Mouse (Mus musculus): ENCODE data around the gene Ang4.

Gene Ang4

DNA sequence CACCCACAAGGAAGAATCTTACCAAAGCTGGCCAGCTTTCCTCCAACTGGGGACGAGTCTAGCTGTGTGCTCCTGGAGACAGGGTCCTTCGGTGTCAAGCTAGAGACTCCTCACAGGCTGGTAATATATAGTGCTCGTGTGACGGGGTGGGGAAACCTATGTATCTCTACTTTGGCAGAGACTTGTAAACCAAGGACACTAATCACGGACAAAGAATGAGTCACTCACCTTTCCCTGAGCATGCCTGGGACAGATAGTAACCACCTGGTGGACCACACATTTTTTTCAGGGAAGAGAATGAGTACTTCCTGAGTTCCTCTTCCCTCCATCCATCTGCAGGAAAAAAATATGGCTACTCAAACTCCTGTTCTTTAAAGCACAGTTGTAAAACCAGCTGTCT lies at the start of gene Ang4:
TSS of gene Ang4 (minus strand) at position 101 of the 400 bp plus-strand sequence.
- no peak for TF ChIP-seq GATA4 (IDR thresholded peaks at IDR 0.05; ENCODE audit: insufficient replicate concordance, low read length)

DNA sequence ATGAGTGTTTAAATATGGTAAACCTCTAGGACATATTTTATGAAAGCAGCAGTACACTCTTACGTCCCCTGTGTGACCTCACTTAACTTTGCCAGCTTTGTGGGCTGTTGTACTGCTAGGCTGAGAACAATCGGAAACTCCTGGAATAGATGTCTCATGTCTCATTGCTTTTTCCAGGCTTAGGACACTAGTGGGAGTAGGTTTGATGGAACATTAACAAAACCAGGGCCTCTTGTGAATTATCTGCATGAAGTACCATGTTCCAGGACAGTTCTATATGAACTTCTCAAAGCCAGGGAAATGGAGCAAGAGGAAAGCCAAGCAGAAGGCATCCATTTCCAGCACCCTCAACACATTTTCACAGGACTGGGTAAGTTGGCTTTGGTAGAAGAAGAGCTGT lies 26.4 kb upstream of the Ang4 start, which contains the start of gene AY358078:
TSS of gene AY358078 (plus strand) at position 301 of the 400 bp plus-strand sequence.
- TF ChIP-seq GATA4 (IDR thresholded peaks at IDR 0.05; ENCODE audit: insufficient replicate concordance, low read length), result no peak

DNA sequence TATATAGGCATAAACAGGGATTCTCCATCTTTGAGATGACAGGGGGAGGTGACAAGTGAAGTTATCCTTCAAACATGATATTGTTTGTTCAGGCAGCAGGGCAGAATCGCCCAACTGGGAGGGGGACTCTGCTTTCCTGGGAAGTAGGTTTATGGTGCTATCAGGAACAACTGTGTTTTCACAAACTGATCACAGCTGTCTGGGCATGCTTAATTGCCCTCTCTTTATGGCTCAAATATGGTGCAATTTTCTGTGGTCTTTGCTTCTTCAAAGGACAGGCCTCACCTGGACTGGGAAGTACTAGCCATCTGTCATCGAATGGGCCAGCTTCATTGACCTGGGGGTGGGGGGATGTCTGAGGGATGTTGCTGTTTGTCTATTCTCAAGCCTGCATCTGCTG lies 20.7 kb upstream of the Ang4 start:
- TF ChIP-seq GATA4 (IDR thresholded peaks at IDR 0.05; ENCODE audit: insufficient replicate concordance, low read length), result no peak

DNA sequence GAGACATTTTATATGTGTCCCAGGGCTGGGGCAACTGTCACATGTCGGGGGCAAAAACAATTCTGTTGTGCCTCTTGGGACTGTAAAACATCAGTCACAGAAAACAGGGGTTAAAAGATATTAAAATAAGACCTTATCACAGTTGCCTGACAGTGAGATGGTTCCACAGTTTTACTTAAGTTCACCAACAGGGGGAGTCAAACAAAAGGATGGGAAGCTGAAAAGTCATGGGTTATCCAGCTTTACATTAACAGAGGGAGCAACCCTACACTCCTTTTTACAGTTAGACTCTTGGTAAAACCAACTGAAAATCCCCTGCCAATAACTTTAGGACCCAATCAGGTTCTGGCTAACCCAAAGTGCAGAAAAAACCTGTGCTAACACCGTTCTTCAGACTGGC lies 15.8 kb upstream of the Ang4 start:
- TF ChIP-seq GATA4 (IDR thresholded peaks at IDR 0.05; ENCODE audit: insufficient replicate concordance, low read length), result no peak

DNA sequence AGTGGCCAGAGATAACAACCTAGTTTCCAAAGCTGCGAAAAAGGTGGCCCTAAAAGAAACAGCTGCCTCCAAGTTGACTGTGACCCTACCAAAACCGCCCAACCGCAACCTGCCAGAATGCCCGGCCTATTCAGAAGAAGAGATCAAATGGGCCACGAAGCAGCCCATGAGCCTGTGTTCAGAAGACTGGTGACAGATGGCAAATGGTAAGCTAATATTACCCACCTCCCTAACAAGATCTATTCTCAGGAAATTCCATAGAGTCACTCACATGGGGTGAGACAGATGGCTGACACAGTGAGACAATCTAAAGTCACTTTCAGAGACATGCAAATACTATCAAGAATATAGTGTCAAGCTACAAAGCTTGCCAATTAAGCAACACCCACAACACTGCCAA lies 13.7 kb upstream of the Ang4 start:
- no peak for TF ChIP-seq GATA4 (IDR thresholded peaks at IDR 0.05; ENCODE audit: insufficient replicate concordance, low read length)

DNA sequence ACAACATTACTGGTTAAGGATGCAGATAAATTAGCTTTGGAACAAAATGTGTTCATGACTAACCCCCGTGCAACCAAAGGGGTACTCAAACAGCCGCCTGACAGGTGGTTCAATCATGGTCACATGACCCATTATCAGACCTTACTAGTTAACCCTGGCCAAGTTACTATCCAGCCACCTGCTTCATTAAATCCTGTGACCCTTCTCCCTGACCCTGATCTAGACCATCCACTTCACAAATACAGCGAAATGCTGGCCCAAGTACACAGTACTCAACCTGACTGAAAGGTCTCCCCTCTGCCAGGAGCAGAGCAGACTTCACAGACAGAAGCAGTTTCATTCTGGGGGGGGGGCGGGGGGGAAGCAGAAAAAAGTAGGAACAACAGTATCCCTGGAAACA lies 12.9 kb upstream of the Ang4 start:
- no peak for TF ChIP-seq GATA4 (IDR thresholded peaks at IDR 0.05; ENCODE audit: insufficient replicate concordance, low read length)

DNA sequence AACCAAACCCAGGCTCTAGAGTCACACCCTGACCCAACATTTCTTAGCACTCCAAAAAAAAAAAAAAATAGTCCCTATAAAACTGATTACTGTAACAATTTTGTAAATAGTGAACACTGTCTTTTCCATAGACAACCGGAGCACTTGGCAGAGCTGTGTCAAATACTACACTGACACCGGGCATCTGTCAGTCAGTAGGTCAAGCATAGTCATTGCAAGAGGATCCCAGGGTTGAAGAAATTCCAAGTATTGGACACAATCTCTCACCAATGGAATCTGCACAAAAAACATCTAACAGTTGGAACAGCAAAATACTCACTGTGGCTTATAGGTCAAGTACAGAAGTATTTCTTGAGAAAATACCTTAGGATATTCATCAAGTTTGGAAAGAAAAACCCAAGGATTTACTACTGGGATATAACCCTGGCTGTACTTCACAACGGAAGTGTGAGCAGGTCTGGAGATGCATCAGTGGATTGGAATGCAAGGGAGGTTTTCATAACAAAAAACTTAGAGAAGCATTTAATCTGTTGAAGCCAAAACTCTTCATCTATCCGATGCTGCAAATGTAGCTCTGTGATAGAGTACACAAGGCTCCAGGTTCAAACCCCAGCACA lies 5.6 kb upstream of the Ang4 start:
- TF ChIP-seq GATA4 (IDR thresholded peaks at IDR 0.05; ENCODE audit: insufficient replicate concordance, low read length), result no peak

DNA sequence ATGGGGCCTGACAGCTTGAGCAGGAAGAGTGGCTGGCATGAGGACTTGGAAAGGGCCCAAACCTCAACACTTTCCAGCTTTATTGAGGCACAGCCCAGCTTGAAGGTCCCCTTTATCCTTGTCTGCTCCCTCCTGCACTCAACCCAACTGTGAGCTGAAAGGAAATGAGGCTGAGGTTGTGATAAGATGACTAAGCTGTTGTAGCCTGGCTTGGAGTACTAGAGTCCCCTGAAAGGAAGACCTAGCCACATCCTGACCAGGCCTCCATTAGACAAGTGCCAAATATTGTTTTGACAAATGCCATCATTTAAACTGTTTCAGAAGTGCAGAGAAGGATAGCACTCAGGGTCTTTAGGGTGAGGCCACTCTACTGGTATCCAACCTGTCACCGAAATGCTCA lies 4.4 kb upstream of the Ang4 start:
- no peak for TF ChIP-seq GATA4 (IDR thresholded peaks at IDR 0.05; ENCODE audit: insufficient replicate concordance, low read length)

DNA sequence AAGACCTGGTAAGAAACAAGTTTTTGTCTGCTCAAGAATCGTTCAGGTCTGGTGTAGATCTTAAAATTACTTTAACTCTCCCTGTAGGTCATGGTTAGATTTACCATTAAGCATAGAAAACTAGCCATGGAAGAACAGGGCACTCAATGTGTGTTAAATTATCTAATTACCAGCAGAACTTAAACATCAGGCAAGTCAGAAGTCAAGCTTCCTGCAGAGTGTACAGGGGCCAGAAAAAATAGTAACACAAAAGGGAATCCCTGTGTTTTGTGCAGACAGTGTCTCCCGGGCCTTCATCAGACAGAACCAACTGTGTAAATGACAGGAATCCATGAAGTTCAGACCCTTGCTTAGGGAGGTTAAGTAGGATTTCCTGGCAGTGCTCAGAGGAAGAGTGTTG lies 17.4 kb downstream of the Ang4 start:
- no peak for TF ChIP-seq GATA4 (IDR thresholded peaks at IDR 0.05; ENCODE audit: insufficient replicate concordance, low read length)

DNA sequence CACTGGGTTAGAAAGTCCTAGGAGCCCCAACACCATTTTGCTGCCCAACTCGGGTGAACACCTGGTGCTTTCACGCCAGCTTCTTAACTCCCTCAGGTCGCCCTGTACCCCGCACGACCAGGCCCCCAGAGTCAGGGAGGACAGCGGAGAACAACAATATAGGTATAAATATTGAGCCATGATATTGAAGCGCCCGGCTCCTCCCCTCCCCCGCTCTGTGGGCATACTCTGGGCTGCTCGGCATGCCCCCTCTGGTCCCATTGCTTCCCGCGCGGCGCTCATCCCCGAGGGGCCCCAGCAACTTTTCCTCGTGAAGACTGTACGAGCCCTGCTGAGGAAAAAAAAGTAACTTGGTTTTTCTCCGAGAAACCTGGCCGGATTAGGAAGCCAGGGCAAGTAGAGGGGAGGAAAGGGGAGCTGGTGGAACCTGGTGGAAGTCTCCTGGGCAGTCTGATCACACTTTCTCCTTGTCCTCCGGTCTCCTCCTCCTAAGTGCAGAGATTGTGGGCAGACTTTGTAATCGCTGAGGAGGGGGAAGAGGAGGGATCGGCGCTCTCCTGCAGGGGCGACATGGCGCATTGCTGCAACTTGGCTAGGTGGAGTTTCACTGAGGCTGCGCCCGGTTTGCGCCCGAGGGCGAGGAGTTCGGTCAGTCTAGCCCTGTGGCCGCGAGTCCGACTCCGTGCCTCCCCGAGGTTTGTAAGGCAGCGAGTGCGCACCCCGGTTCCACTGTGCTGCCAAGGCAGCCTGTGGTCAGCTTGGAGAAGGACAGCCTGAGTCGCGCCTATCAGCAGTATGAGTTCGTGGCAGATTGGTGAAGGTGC lies 32.8 kb downstream of the Ang4 start:
- TF ChIP-seq GATA4 (IDR thresholded peaks at IDR 0.05; ENCODE audit: insufficient replicate concordance, low read length), result no peak

DNA sequence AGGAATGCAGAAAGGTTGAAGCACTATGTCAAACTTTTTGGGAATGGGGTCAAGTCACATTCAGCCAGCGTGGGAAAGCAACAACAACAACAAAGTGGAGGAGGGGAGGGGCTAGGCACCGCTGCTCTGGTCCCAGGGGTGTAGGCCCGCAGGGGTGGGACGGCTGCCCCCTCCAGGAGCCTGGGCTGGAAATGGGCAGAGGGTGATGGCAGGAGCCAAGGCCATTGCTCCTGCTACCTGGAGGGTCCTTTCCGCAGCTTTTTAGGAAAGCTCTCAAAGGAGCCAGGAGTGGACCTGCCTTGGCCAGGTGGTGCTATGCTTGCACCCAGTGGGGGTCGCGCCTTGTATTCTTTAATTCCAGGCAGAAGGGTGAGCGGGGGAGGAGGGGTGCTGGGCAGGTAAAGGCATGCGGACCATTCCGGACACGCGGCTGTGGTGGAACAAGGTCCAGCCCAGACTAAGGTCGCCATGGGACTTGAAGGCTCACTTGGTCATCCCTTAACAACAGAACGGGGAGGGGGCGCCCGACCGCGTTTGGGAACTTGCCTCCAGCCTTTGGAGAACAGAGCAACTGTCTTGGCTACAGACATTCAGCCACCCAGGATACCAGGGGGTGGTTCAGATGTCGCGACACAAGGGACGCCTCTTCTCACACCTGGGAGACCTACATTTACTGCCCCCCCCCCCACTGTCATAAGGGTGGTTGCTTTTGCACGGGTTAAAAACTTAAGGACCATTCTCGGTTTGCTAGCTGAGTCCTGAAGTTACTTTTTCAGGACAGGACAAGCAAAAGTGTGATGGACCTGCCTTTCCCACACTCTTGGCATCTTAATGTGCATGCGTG lies 34.0 kb downstream of the Ang4 start:
- no peak for TF ChIP-seq GATA4 (IDR thresholded peaks at IDR 0.05; ENCODE audit: insufficient replicate concordance, low read length)

DNA sequence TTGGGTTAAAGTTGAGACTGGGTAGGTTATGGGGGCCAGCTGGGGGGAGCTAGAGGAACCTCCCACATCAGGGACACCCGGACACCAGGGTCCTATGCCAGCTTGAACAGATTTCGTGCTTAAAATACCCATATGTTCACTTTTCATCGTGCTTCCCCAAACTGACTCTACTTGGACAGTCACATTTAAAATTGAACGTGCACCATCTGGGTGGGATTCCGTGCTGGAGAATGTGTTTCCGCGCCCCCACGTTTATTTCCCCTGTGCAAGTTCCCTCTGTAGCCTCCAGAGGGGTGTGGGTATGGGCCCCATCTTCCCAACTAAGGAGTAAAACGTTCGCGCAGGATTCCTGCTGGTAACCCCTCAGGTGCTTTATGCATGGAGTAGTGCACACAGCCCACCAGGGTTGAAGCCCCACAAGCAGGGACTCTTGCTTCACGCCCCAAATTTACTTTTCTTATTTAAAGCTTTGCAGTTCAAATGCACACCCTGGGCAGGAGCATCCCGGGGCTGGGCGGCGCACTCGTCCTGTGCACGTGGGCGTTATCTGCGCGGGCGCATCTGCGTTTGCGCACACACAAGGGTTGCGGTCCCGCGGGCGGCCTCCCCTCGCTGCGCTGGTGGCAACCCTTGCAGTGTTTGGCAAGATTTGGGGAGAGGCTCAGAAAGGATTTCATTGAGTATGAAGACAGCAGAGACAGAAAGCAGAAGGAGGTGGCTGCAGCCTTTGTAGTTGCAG lies 34.8 kb downstream of the Ang4 start:
- TF ChIP-seq GATA4 (IDR thresholded peaks at IDR 0.05; ENCODE audit: insufficient replicate concordance, low read length), result no peak

DNA sequence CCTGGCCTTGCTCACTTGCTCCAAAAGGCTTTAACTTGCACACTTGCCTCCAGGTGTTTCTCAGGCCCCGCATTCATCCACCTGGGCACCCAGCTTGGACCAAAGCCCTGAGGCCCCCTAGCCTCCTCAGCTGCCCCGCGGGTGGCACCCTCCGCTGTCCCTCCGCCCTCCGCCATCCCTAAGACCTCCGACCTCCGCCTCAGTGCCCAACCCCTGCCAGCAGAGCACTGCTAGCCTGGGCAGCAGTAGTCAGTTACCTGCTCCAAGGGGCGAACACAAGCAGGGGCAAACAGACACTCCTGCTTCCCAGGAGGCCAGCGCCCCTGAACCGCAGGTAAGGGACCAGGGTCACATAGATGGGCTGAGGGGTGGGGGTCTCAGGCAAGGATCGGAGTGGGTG lies 35.4 kb downstream of the Ang4 start:
- no peak for TF ChIP-seq GATA4 (IDR thresholded peaks at IDR 0.05; ENCODE audit: insufficient replicate concordance, low read length)

DNA sequence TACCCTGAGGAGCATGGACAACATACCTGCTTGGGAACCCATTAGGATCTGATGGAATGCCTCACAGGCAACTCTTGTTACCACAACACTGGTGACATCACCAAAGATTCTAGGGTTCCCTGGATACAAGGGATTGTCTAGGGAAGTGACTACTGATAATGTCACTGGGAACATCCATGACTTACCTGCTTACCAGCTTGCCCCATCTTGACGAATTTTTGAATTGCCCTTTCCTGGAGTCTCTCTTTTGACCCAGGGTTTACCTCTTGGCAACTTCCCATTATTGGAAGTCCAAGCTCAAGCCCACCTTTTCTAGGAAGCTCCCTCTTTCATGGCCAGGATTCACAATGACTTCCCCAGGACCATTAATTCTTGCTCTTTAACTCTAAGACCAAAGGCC lies 56.3 kb downstream of the Ang4 start, which contains the start of gene Gm5800:
TSS of gene Gm5800 (minus strand) at position 101 of the 400 bp plus-strand sequence.
- TF ChIP-seq GATA4 (IDR thresholded peaks at IDR 0.05; ENCODE audit: insufficient replicate concordance, low read length), result no peak
